Mouse (Mus musculus) left cerebral cortex, adult 11 months (tissue): ENCODE results near the gene Klhl36.
A peak's percentile ranks its signal among the peaks of the same experiment; 100 is the strongest.
"Not testable (repeated sequence)": the region's sequence is repeated elsewhere in the genome, so short reads cannot be mapped to it uniquely, and the experiment has no call there.

Source experiments
- DNase-seq: peaks from one replicate; pipeline ENCODE4 v3.0.0; 2022; ENCODE audit warnings: low spot score

Gene Klhl36

GRCm38 (mm10) chr8:119836831-119837230, 25.2 kb upstream of the Klhl36 start:
- DNase-seq: no peak

GRCm38 (mm10) chr8:119837553-119838071, 24.5 kb upstream of the Klhl36 start:
- no peak for DNase-seq

- no peak for DNase-seq
Measured at GRCm38 (mm10) chr8:119838100-119838982, 23.7 kb upstream of the Klhl36 start.

- DNase-seq: no peak
Measured at GRCm38 (mm10) chr8:119838983-119839340, 23.1 kb upstream of the Klhl36 start.

- no peak for DNase-seq
Measured at GRCm38 (mm10) chr8:119839419-119840021, 22.5 kb upstream of the Klhl36 start.

GRCm38 (mm10) chr8:119840275-119840808, 21.7 kb upstream of the Klhl36 start, which contains the start of gene Cotl1:
Cotl1 (minus strand) TSS chr8:119840544.
- DNase-seq: peak; percentile 96

- DNase-seq: no peak
Measured at GRCm38 (mm10) chr8:119840905-119841411, 21.1 kb upstream of the Klhl36 start.

- peak; percentile 64 for DNase-seq
Measured at GRCm38 (mm10) chr8:119843444-119843843, 18.6 kb upstream of the Klhl36 start.

- DNase-seq: no peak
Measured at GRCm38 (mm10) chr8:119844577-119844976, 17.5 kb upstream of the Klhl36 start.

- not testable (repeated sequence) for DNase-seq
Measured at GRCm38 (mm10) chr8:119845741-119846140, 16.3 kb upstream of the Klhl36 start.

GRCm38 (mm10) chr8:119847232-119847922, 14.7 kb upstream of the Klhl36 start:
- no peak for DNase-seq

- DNase-seq: no peak
Measured at GRCm38 (mm10) chr8:119853521-119853920, 8.5 kb upstream of the Klhl36 start.

- no peak for DNase-seq
Measured at GRCm38 (mm10) chr8:119854035-119854434, 8.0 kb upstream of the Klhl36 start.

GRCm38 (mm10) chr8:119855656-119856055, 6.4 kb upstream of the Klhl36 start:
- DNase-seq: no peak

GRCm38 (mm10) chr8:119857767-119858166, 4.3 kb upstream of the Klhl36 start:
- no peak for DNase-seq

GRCm38 (mm10) chr8:119862390-119862734, 296 bp downstream of the Klhl36 start:
- no peak for DNase-seq

GRCm38 (mm10) chr8:119862749-119863148, 683 bp downstream of the Klhl36 start:
- no peak for DNase-seq

GRCm38 (mm10) chr8:119869616-119870015, 7.5 kb downstream of the Klhl36 start:
- DNase-seq: no peak

GRCm38 (mm10) chr8:119873181-119873580, 11.1 kb downstream of the Klhl36 start:
- no peak for DNase-seq

- no peak for DNase-seq
Measured at GRCm38 (mm10) chr8:119881301-119881700, 19.2 kb downstream of the Klhl36 start.

GRCm38 (mm10) chr8:119881917-119882316, 19.9 kb downstream of the Klhl36 start:
- DNase-seq: no peak

GRCm38 (mm10) chr8:119883281-119883680, 21.2 kb downstream of the Klhl36 start:
- DNase-seq: no peak
